Mouse (Mus musculus) intestine, embryonic 16.5 days (tissue): ENCODE data around the gene Gm20388. TPM values are rescaled to one million over a fixed set of nuclear protein-coding genes. Genes with fewer than 3 reads are reported as not detected.
A peak's percentile ranks its signal among the peaks of the same experiment; 100 is the strongest.

ENCODE experiments used
- ATAC-seq: fragments of 200-750 bp; cut with Nextera tagmentation; 2 replicates; pipeline ENCODE4 v1.8.0; 2017; ENCODE audit warnings: moderate TSS enrichment, moderate library complexity
- H3K27ac ChIP-seq: fragments of 300-500 bp; sonication (generic); 2 replicates; pipeline ENCODE4 v1.5.1; 2014; ENCODE audit warnings: mild to moderate bottlenecking, low read length
- H3K27me3 ChIP-seq: fragments of 300-500 bp; sonication (generic); replicated peaks from 2 replicates; pipeline ENCODE4 v1.6.1; 2014; ENCODE audit warnings: low read length, control low read depth, mixed read lengths; ENCODE audit not compliant: control insufficient read depth, insufficient read depth
- H3K36me3 ChIP-seq: fragments of 300-500 bp; sonication (generic); 2 replicates; pipeline ENCODE4 v1.6.1; 2014; ENCODE audit warnings: low read length, control low read depth; ENCODE audit not compliant: control insufficient read depth, insufficient read depth
- H3K4me1 ChIP-seq: fragments of 300-500 bp; sonication (generic); 2 replicates; pipeline ENCODE4 v1.6.1; 2014; ENCODE audit warnings: low read length, control low read depth, mixed read lengths; ENCODE audit not compliant: control insufficient read depth, insufficient read depth
- H3K4me2 ChIP-seq: fragments of 300-500 bp; sonication (generic); 2 replicates; pipeline ENCODE4 v1.6.1; 2014; ENCODE audit warnings: low read depth, low read length, control low read depth
- H3K4me3 ChIP-seq: fragments of 300-500 bp; sonication (generic); 2 replicates; pipeline ENCODE4 v1.5.1; 2014; ENCODE audit warnings: mild to moderate bottlenecking, low read length
- H3K9ac ChIP-seq: fragments of 300-500 bp; sonication (generic); 2 replicates; pipeline ENCODE4 v1.6.1; 2014; ENCODE audit warnings: low read depth, low read length
- H3K9me3 ChIP-seq: fragments of 300-500 bp; sonication (generic); 2 replicates; pipeline ENCODE4 v1.6.1; 2016; ENCODE audit warnings: low read length, control low read depth; ENCODE audit not compliant: control insufficient read depth
- whole genome bisulfite sequencing: fragments of 180-500 bp; shearing (Covaris S2); extraction: QIAGEN DNeasy Blood & Tissue Kit; methylation state at CpG from one replicate; pipeline ENCODE4 v1.1.7; 2014; 5-methylcytosine and 5-hydroxymethylcytosine counted together
- polyA plus RNA-seq: library from polyadenylated mRNA; unstranded; fragments of >200 nt; fragmentation: Nextera tagmentation; extraction: Ambion mirVana; gene quantifications from 2 replicates; pipeline ENCODE4 v1.2.1, GENCODE M21; 2015

Gene Gm20388
- polyA plus RNA-seq, 1 experiment from 2014 or later = 5.8 TPM

DNA sequence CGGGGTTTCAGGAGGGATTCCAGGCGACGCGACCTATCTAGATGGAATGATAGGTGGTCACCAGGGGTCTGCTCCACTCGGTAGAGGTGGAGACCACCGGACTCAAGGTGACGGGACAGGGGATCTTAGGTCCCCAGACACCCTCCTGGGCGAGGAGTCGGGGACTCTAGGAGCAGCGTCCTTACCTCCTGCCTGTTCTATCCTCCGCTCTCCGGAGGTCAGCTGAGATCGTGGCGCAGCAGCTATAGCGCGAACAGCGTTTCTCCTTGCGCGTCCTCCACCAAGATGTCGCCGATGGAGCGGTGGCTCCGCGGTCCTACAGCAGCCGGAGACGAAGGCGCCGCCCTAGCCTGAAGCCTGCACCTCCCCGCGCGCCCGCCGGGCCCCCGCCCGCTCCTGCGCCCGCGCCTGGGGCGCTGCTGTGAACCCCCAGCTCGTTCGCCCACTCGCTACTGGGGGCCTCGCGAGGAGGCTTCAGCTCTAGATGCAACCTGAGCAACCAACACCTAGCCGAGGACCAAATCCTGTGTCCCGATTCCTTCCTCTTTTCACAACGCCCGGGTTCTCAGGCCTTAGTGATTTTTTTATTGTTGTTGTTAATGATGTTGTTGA, 3949.1 kb downstream of the Gm20388 start, which contains the start of gene Ccsap:
Ccsap (minus strand) TSS at position 562 of the 612 bp plus-strand sequence.
- Histone ChIP-seq H3K9ac (peak within 1 kb of the TSS; percentile 86), H3K4me3 (peak within 1 kb of the TSS; percentile 96), H3K9me3 (no peaks in the 10 kb centered on the region), H3K36me3 (no peaks in the 10 kb centered on the region), H3K4me2 (peak within 1 kb of the TSS; percentile 98), H3K4me1 (peaks cover 10% of the 10 kb centered on the region), H3K27me3 (peaks cover 9% of the 10 kb centered on the region; the same call in 1 of the 2 replicates), H3K27ac (peak within 1 kb of the TSS; percentile 69)
- ATAC-seq = peak; percentile 72
- 1% methylated on average over 48 of the region's 48 CpGs for WGBS

DNA sequence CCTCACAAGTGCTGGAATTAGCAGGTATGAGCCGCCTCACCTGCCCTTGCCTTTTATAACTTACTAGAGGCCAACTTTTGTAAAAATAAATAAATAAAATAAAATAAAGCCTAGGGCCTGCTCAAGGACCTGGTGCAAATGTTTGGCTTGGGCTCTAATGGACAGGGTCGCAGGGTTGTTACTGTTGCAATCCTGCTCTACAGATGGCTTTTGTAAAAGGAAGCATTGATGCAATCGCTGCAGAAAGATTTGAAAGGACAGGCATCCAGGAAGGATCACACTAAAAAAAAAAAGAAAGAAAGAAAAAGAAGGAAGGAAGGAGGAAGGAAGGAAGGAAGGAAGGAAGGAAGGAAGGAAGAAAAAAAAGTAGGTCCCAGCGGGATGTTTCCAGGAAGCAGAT, 3949.7 kb downstream of the Gm20388 start:
- H3K9ac ChIP-seq = no peak overlapping the region
- H3K36me3 ChIP-seq = no peaks in the 10 kb centered on the region
- peak overlapping the region; percentile 98 for H3K4me2 ChIP-seq
- no peak overlapping the region; the same call in 1 of the 2 replicates for H3K27ac ChIP-seq
- no peaks in the 10 kb centered on the region for H3K9me3 ChIP-seq
- peaks cover 10% of the 10 kb centered on the region for H3K4me1 ChIP-seq
- ATAC-seq = no peak
- peaks cover 9% of the 10 kb centered on the region; the same call in 1 of the 2 replicates for H3K27me3 ChIP-seq
- H3K4me3 ChIP-seq = peak overlapping the region; percentile 96; the same call in 1 of the 2 replicates
- 72% methylated on average over 4 of the region's 4 CpGs for WGBS

DNA sequence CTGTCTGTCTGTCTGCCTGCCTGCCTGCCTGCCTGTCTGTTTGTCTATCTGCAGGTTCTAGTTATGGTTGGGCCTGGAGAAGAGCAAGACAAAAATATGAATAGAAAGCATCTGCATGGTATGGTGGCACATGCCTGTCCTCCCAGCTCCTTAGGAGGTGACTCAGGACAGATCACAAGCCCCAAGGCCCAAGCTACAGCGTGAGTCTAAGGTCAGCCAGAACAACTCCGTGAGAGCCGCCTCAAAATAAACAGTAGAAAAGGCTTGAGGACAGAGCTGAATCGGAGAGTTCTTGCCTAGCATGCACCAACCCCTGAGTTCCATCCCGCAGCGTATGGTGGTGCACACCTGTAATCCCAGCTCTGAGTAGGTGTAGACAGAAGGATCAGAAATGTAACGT, 3955.1 kb downstream of the Gm20388 start:
- no peaks in the 10 kb centered on the region for H3K4me1 ChIP-seq
- H3K9ac ChIP-seq = no peak overlapping the region
- no peak overlapping the region for H3K4me2 ChIP-seq
- 58% methylated on average over 7 of the region's 7 CpGs for WGBS
- no peaks in the 10 kb centered on the region for H3K36me3 ChIP-seq
- no peak overlapping the region for H3K27ac ChIP-seq
- no peak overlapping the region for H3K4me3 ChIP-seq
- peaks cover 9% of the 10 kb centered on the region; the same call in 1 of the 2 replicates for H3K27me3 ChIP-seq
- no peak for ATAC-seq
- H3K9me3 ChIP-seq = no peaks in the 10 kb centered on the region

DNA sequence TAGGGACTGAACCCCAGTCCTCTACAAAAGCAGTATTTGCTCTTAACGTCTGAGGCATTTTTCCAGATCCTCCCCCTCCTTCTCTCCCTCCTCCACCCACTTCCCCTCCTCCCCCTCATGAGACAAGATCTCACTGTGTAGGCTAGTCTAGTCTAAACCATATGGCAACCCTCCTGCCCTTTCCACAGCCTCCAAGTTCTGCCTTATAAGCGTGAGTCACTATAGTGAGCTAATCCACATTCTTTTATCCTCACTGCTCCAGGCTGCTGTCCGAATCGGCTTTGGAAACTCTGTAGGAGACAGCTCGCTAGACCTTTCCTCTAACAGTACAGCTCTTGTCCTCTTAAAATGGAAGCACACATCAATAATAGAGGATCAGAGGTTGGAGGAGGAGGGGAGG, 3956.3 kb downstream of the Gm20388 start:
- Histone ChIP-seq H3K4me1 (no peaks in the 10 kb centered on the region), H3K9ac (no peak overlapping the region), H3K9me3 (no peaks in the 10 kb centered on the region), H3K4me3 (no peak overlapping the region), H3K36me3 (no peaks in the 10 kb centered on the region), H3K27me3 (peaks cover 7% of the 10 kb centered on the region; the same call in 1 of the 2 replicates), H3K27ac (no peak overlapping the region), H3K4me2 (no peak overlapping the region)
- ATAC-seq = no peak
- WGBS = 29% methylated on average over 5 of the region's 5 CpGs

DNA sequence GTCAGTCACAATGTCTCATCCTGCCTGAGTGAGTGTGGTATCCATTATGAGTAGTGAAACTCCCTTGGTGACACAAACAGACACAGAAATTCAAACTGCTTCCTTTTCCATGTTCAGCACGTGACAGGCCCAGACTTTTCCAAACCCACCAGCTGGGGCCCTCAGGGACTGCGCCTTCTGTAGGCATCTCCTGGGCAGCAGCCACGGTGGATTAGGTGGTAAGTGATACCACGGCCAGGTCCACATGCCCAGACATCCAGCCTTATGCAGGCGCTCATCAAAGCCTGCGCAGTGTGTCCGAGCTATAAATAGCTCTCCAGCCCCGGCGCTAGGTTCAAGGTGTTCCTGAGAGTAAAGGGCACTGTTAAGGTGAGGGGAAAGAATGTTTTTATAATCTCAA, 3961.4 kb downstream of the Gm20388 start:
- no peaks in the 10 kb centered on the region for H3K4me1 ChIP-seq
- H3K9ac ChIP-seq = no peak overlapping the region
- H3K36me3 ChIP-seq = no peaks in the 10 kb centered on the region
- no peak overlapping the region for H3K27ac ChIP-seq
- H3K27me3 ChIP-seq = no peaks in the 10 kb centered on the region
- H3K4me2 ChIP-seq = no peak overlapping the region
- no peak overlapping the region for H3K4me3 ChIP-seq
- 73% methylated on average over 9 of the region's 9 CpGs for WGBS
- no peaks in the 10 kb centered on the region for H3K9me3 ChIP-seq
- no peak for ATAC-seq

DNA sequence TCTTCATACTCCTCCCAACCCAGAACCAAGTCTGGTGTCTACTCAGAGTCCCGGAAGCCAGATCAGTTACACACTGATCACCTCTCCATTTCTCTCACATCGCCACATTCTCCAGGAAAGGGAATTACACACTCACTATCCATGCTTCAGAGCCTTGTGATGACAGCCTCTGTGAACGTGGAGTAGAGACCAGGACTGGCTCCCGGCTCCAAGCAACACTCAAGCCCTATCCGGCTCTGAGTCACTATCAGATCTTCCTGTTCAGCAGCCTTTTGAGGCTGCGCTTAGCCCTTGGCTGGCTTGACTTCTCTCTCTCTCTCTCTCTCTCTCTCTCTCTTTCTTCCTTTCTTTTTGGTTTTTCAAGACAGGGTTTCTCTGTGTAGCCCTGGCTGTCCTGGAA, 3962.7 kb downstream of the Gm20388 start:
- no peak overlapping the region for H3K9ac ChIP-seq
- H3K27me3 ChIP-seq = no peaks in the 10 kb centered on the region
- H3K4me3 ChIP-seq = no peak overlapping the region
- H3K9me3 ChIP-seq = no peaks in the 10 kb centered on the region
- no peaks in the 10 kb centered on the region for H3K4me1 ChIP-seq
- H3K4me2 ChIP-seq = no peak overlapping the region
- 76% methylated on average over 6 of the region's 6 CpGs for WGBS
- no peaks in the 10 kb centered on the region for H3K36me3 ChIP-seq
- ATAC-seq = no peak
- H3K27ac ChIP-seq = no peak overlapping the region

DNA sequence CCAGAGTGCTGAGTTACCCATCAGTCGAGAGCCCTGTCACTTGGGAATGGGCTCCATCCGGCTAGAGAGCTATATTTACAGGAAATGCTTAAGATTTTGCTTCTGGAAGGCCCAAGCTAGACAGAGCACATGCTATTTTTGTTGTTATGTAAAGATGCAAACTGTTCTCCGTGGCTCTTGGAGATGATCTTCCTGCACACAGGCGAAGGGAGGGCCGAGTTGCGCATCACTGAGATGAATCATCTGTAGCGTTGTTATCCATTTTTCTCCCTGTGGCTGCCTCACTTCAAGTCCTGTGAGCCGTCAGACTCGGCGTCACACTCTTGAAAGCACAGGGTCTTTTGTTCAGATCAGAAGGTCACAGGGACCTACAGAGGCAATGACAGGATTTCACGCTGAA, 3963.7 kb downstream of the Gm20388 start:
- Histone ChIP-seq H3K36me3 (no peaks in the 10 kb centered on the region), H3K4me3 (no peak overlapping the region), H3K4me2 (no peak overlapping the region), H3K27me3 (no peaks in the 10 kb centered on the region), H3K4me1 (no peaks in the 10 kb centered on the region), H3K9ac (no peak overlapping the region), H3K27ac (no peak overlapping the region), H3K9me3 (no peaks in the 10 kb centered on the region)
- ATAC-seq = no peak
- 76% methylated on average over 11 of the region's 11 CpGs for WGBS

DNA sequence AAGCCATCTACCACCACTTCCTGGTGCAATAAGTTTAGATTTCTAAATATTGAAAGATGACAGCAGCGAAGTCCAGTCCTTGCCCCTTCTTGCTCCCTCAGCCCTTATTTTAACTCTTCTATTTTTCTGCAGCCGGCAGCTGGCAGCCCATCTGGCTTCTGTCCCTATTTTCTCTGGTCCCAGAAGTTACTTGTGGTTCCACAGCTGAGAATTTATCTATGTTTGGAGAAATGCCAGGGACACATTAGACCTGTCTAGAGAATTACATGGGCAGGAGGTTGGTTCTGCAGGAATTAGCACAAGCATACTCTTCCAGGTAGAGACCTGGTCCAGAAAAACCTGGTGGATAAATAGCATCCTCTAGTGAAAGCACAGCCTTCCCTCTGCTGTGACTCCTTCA, 3967.2 kb downstream of the Gm20388 start:
- H3K9me3 ChIP-seq = no peaks in the 10 kb centered on the region
- H3K27ac ChIP-seq = no peak overlapping the region
- H3K4me1 ChIP-seq = no peaks in the 10 kb centered on the region
- no peaks in the 10 kb centered on the region for H3K27me3 ChIP-seq
- H3K4me3 ChIP-seq = no peak overlapping the region
- no peak for ATAC-seq
- no peak overlapping the region for H3K4me2 ChIP-seq
- H3K36me3 ChIP-seq = no peaks in the 10 kb centered on the region
- no peak overlapping the region for H3K9ac ChIP-seq
- WGBS = 40% methylated on average over 2 of the region's 2 CpGs

DNA sequence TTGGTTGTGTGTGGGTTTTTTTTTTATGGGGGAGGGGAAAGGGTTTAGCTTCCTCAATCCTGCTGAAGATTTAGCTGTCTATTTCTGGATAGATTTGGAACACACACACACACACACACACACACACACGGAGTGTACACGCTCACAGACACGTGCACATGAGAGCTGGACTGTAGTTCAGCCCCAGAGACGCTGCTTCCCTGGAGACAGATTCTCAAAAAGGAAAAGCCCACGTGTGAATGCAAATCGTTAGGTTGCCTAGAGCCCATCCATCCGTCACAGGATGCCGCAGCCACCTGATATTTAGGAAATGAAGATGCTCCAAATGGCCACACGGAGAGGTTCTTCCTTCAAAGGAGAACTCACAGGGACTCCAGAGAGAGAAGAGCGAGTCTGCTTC, 3969.6 kb downstream of the Gm20388 start:
- Histone ChIP-seq H3K27ac (no peak overlapping the region), H3K4me1 (peaks cover 7% of the 10 kb centered on the region), H3K36me3 (no peaks in the 10 kb centered on the region), H3K4me2 (no peak overlapping the region), H3K4me3 (no peak overlapping the region), H3K9me3 (no peaks in the 10 kb centered on the region), H3K9ac (no peak overlapping the region), H3K27me3 (no peaks in the 10 kb centered on the region; the same call in 1 of the 2 replicates)
- ATAC-seq = no peak
- WGBS = 64% methylated on average over 10 of the region's 10 CpGs
